Comparison of ENCODE assay signal across 8 mouse cellular contexts in the genomic region with DNA sequence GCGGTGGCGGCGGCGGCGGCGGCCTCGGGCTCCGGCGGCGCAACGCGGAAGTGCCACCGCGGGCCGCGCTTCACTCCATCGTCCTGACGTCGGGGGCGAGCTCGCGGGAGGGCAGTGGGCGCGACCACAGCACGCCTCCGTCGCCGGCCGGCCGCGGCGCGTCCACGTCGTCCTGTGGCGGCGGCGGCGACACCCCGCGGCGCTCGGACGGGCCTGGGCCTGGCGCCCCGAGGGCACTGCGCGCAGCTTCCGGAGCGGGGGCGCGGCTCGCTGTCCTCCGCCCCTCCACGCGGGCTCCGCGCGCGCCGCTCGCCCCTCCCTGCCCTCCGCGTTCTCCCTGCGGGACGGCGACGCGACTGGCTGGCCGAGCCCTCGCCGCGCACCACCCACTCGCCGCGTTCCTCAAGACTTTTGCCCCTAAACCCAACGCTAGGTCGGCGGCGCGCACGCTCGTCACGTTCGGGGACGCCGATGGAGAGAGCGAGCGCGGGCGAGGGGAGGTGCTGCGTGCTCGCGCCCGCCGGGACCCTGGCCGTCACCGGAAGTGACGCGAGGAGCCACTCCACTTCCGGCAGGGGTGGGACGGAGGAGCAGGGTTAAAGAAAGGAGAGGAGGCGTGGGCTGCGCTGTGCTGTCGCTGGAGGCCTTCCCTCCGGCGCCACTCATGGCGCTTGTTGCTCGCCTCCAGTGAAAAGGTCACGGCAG. TPM values are rescaled to one million over a fixed set of nuclear protein-coding genes. Genes with fewer than 3 reads are reported as not detected.
DNase-seq lines count a peak whose midpoint lies in the region; ATAC-seq lines count a peak whose summit lies in the region.

A gene (minus strand): TSS at position 189 of the 705 bp plus-strand sequence.

- H3K27me3 ChIP-seq in lung, embryonic 16.5 days (ENCODE audit: control insufficient read depth, insufficient read depth, low read depth, low read length), result no peaks in the 10 kb centered on the region

- peak; percentile 86 for DNase-seq in MEL-GATA-1-ER (ENCODE audit: extremely low read depth, low read depth)
- DNase-seq in cerebellum, adult 8-10 months, result peak; percentile 98
- peak; percentile 98 for DNase-seq in forelimb bud, embryonic 11.5 days (ENCODE audit: low read depth, low spot score)
- DNase-seq in layer of hippocampus, adult 9-10 months (ENCODE audit: low spot score), result peak; percentile 93
- peak; percentile 94 for DNase-seq in ovary, postnatal 10 days (ENCODE audit: low spot score)
- peak; percentile 98 for DNase-seq in thymus, postnatal 10 days (ENCODE audit: low spot score in 2 of 2)

- ATAC-seq in hematopoietic stem cell, adult 5-6 weeks (replicated peaks in 1 of 2; ENCODE audit: insufficient read depth in 1 of 2, low FRiP score in 2 of 2, low TSS enrichment in 1 of 2, low read depth in 1 of 2, poor library complexity in 2 of 2, severe bottlenecking in 2 of 2), result peak; percentile 89 to 91
- peak; percentile 95 for ATAC-seq in lung, embryonic 16.5 days (ENCODE audit: low read depth)

- peak within 1 kb of the TSS; percentile 100 for H3K4me3 ChIP-seq in lung, embryonic 16.5 days (ENCODE audit: low read length)

- peaks cover 4% of the 10 kb centered on the region for H3K4me1 ChIP-seq in lung, embryonic 16.5 days (replicated peaks; ENCODE audit: control insufficient read depth, insufficient read depth, low read length)

- H3K27ac ChIP-seq in lung, embryonic 16.5 days (ENCODE audit: low read length), result peak within 1 kb of the TSS; percentile 98

- no peaks in the 10 kb centered on the region for H3K36me3 ChIP-seq in lung, embryonic 16.5 days (ENCODE audit: control insufficient read depth, insufficient read depth, low read length)

- H3K9me3 ChIP-seq in lung, embryonic 16.5 days (ENCODE audit: control insufficient read depth, low read length), result no peaks in the 10 kb centered on the region

- H3K4me2 ChIP-seq in lung, embryonic 16.5 days (ENCODE audit: low read depth, low read length), result peak within 1 kb of the TSS; percentile 76

- under 1% methylated on average over 47 of the region's 110 CpGs for WGBS in lung, embryonic 16.5 days

- H3K9ac ChIP-seq in lung, embryonic 16.5 days (ENCODE audit: low read length), result peak within 1 kb of the TSS; percentile 98

RNA-seq across cellular contexts. Expression of the gene that starts here (rescaled TPM):
- total RNA-seq in hematopoietic stem cell, adult 5-6 weeks (2017), result 74.7 and 107 TPM in 2 replicates
- polyA plus RNA-seq in lung, embryonic 16.5 days (2015; fragmentation: Nextera tagmentation; extraction: Ambion mirVana), result 11.9 and 12.4 TPM in 2 replicates

Comparison
In these comparisons a context has a peak if more than half of its experiments do, and no peak if none do; other contexts are left out.
1. Peak in every context shown above with its lines: DNase-seq, ATAC-seq, H3K4me3 ChIP-seq and H3K27ac ChIP-seq.